Mouse (Mus musculus): ENCODE results near the gene Rasa2. TPM values are rescaled to one million over a fixed set of nuclear protein-coding genes. Genes with fewer than 3 reads are reported as not detected.
"Not testable (repeated sequence)": the region's sequence is repeated elsewhere in the genome, so short reads cannot be mapped to it uniquely, and the experiment has no call there.

The Rasa2 gene
- polyA plus RNA-seq, 1 experiment from 2014 or later = 19.8 TPM

- ATAC-seq (ENCODE audit: insufficient number of reproducible peaks, low FRiP score, low TSS enrichment, low read depth) = no peak
- Histone ChIP-seq H3K4me3 (no peak overlapping the region), H3K27me3 (no peaks in the 10 kb centered on the region), H3K4me1 (no peaks in the 10 kb centered on the region), H3K9me3 (no peaks in the 10 kb centered on the region), H3K27ac (no peak overlapping the region), H3K9ac (no peak overlapping the region), H3K36me3 (no peaks in the 10 kb centered on the region), H3K4me2 (no peak overlapping the region)
- 77% methylated on average over 10 of the region's 10 CpGs for WGBS
Measured at GRCm38 (mm10) chr9:96660510-96661244, 29.3 kb upstream of the Rasa2 start.

GRCm38 (mm10) chr9:96659801-96660200, 28.4 kb upstream of the Rasa2 start:
- Histone ChIP-seq H3K36me3 (no peaks in the 10 kb centered on the region), H3K27ac (no peak overlapping the region)

GRCm38 (mm10) chr9:96653538-96653937, 22.1 kb upstream of the Rasa2 start:
- Histone ChIP-seq H3K27me3 (no peaks in the 10 kb centered on the region), H3K4me1 (no peaks in the 10 kb centered on the region), H3K4me3 (no peak overlapping the region), H3K27ac (no peak overlapping the region), H3K9me3 (no peaks in the 10 kb centered on the region), H3K9ac (no peak overlapping the region), H3K36me3 (no peaks in the 10 kb centered on the region), H3K4me2 (no peak overlapping the region)
- ATAC-seq (ENCODE audit: insufficient number of reproducible peaks, low FRiP score, low TSS enrichment, low read depth) = no peak
- 71% methylated on average over 4 of the region's 4 CpGs for WGBS

More at GRCm38 (mm10) chr9:96659801-96660200, 28.4 kb upstream of the Rasa2 start:
- no peak for ATAC-seq (ENCODE audit: insufficient number of reproducible peaks, low FRiP score, low TSS enrichment, low read depth)
- Histone ChIP-seq H3K4me2 (no peak overlapping the region), H3K9ac (no peak overlapping the region), H3K27me3 (no peaks in the 10 kb centered on the region), H3K4me1 (no peaks in the 10 kb centered on the region), H3K9me3 (no peaks in the 10 kb centered on the region), H3K4me3 (no peak overlapping the region)
- 80% methylated on average over 2 of the region's 2 CpGs for WGBS

GRCm38 (mm10) chr9:96652763-96653162, 21.3 kb upstream of the Rasa2 start:
- H3K36me3 ChIP-seq = no peaks in the 10 kb centered on the region
- ATAC-seq (ENCODE audit: insufficient number of reproducible peaks, low FRiP score, low TSS enrichment, low read depth) = no peak

GRCm38 (mm10) chr9:96650807-96651206, 19.4 kb upstream of the Rasa2 start:
- Histone ChIP-seq H3K27ac (no peak overlapping the region), H3K4me3 (no peak overlapping the region), H3K9ac (no peak overlapping the region), H3K27me3 (no peaks in the 10 kb centered on the region), H3K9me3 (no peaks in the 10 kb centered on the region), H3K36me3 (no peaks in the 10 kb centered on the region), H3K4me2 (no peak overlapping the region), H3K4me1 (no peaks in the 10 kb centered on the region)
- ATAC-seq (ENCODE audit: insufficient number of reproducible peaks, low FRiP score, low TSS enrichment, low read depth) = no peak
- WGBS = 67% methylated on average over 7 of the region's 7 CpGs

More at GRCm38 (mm10) chr9:96652763-96653162, 21.3 kb upstream of the Rasa2 start:
- Histone ChIP-seq H3K27ac (no peak overlapping the region), H3K4me3 (no peak overlapping the region), H3K4me2 (no peak overlapping the region), H3K27me3 (no peaks in the 10 kb centered on the region), H3K9ac (no peak overlapping the region), H3K4me1 (no peaks in the 10 kb centered on the region), H3K9me3 (no peaks in the 10 kb centered on the region)
- 60% methylated on average over 6 of the region's 6 CpGs for WGBS

- H3K9me3 ChIP-seq = no peaks in the 10 kb centered on the region
- H3K4me2 ChIP-seq = no peak overlapping the region
- H3K36me3 ChIP-seq = no peaks in the 10 kb centered on the region
- ATAC-seq (ENCODE audit: insufficient number of reproducible peaks, low FRiP score, low TSS enrichment, low read depth) = no peak
- WGBS = 63% methylated on average over 9 of the region's 9 CpGs
- H3K4me3 ChIP-seq = no peak overlapping the region
- H3K27ac ChIP-seq = no peak overlapping the region
- H3K9ac ChIP-seq = no peak overlapping the region
- H3K27me3 ChIP-seq = no peaks in the 10 kb centered on the region
- no peaks in the 10 kb centered on the region for H3K4me1 ChIP-seq
Measured at GRCm38 (mm10) chr9:96649924-96650323, 18.5 kb upstream of the Rasa2 start.

GRCm38 (mm10) chr9:96649362-96649761, 17.9 kb upstream of the Rasa2 start:
- WGBS = 93% methylated on average over 4 of the region's 4 CpGs
- Histone ChIP-seq H3K9ac (no peak overlapping the region), H3K4me3 (no peak overlapping the region), H3K27me3 (no peaks in the 10 kb centered on the region), H3K9me3 (no peaks in the 10 kb centered on the region), H3K27ac (no peak overlapping the region), H3K4me1 (no peaks in the 10 kb centered on the region), H3K4me2 (no peak overlapping the region), H3K36me3 (no peaks in the 10 kb centered on the region)
- no peak for ATAC-seq (ENCODE audit: insufficient number of reproducible peaks, low FRiP score, low TSS enrichment, low read depth)

- Histone ChIP-seq H3K4me1 (no peaks in the 10 kb centered on the region), H3K27me3 (no peaks in the 10 kb centered on the region), H3K4me2 (no peak overlapping the region), H3K9ac (no peak overlapping the region), H3K9me3 (no peaks in the 10 kb centered on the region), H3K4me3 (no peak overlapping the region), H3K27ac (no peak overlapping the region), H3K36me3 (no peaks in the 10 kb centered on the region)
- ATAC-seq (ENCODE audit: insufficient number of reproducible peaks, low FRiP score, low TSS enrichment, low read depth) = no peak
- WGBS = 58% methylated on average over 2 of the region's 2 CpGs
Measured at GRCm38 (mm10) chr9:96646668-96647295, 15.4 kb upstream of the Rasa2 start.

- no peak for ATAC-seq (ENCODE audit: insufficient number of reproducible peaks, low FRiP score, low TSS enrichment, low read depth)
- H3K9ac ChIP-seq = no peak overlapping the region
- no peak overlapping the region for H3K4me2 ChIP-seq
- H3K27me3 ChIP-seq = no peaks in the 10 kb centered on the region
- H3K4me3 ChIP-seq = no peak overlapping the region
- H3K9me3 ChIP-seq = no peaks in the 10 kb centered on the region
- H3K4me1 ChIP-seq = no peaks in the 10 kb centered on the region
- no peak overlapping the region for H3K27ac ChIP-seq
- 73% methylated on average over 2 of the region's 2 CpGs for WGBS
- H3K36me3 ChIP-seq = no peaks in the 10 kb centered on the region
Measured at GRCm38 (mm10) chr9:96644840-96645239, 13.4 kb upstream of the Rasa2 start.

GRCm38 (mm10) chr9:96644002-96644401, 12.6 kb upstream of the Rasa2 start:
- WGBS = 85% methylated on average over 3 of the region's 3 CpGs
- H3K9ac ChIP-seq; H3K4me3 ChIP-seq; H3K36me3 ChIP-seq; H3K4me1 ChIP-seq; H3K4me2 ChIP-seq; H3K27me3 ChIP-seq; H3K9me3 ChIP-seq; ATAC-seq (ENCODE audit: insufficient number of reproducible peaks, low FRiP score, low TSS enrichment, low read depth); H3K27ac ChIP-seq: not testable (repeated sequence)

GRCm38 (mm10) chr9:96639451-96639850, 8.0 kb upstream of the Rasa2 start:
- no peaks in the 10 kb centered on the region for H3K27me3 ChIP-seq
- H3K4me3 ChIP-seq = no peak overlapping the region
- ATAC-seq (ENCODE audit: insufficient number of reproducible peaks, low FRiP score, low TSS enrichment, low read depth) = no peak
- no peak overlapping the region for H3K27ac ChIP-seq
- H3K4me1 ChIP-seq = no peaks in the 10 kb centered on the region
- no peak overlapping the region for H3K4me2 ChIP-seq
- H3K9me3 ChIP-seq = no peaks in the 10 kb centered on the region
- no peak overlapping the region for H3K9ac ChIP-seq
- 86% methylated on average over 7 of the region's 7 CpGs for WGBS
- H3K36me3 ChIP-seq = no peaks in the 10 kb centered on the region

- H3K4me3 ChIP-seq = no peak overlapping the region
- H3K4me2 ChIP-seq = no peak overlapping the region
- no peaks in the 10 kb centered on the region for H3K9me3 ChIP-seq
- H3K36me3 ChIP-seq = no peaks in the 10 kb centered on the region
- H3K27me3 ChIP-seq = no peaks in the 10 kb centered on the region
- H3K27ac ChIP-seq = no peak overlapping the region
- H3K4me1 ChIP-seq = no peaks in the 10 kb centered on the region
- no peak for ATAC-seq (ENCODE audit: insufficient number of reproducible peaks, low FRiP score, low TSS enrichment, low read depth)
- H3K9ac ChIP-seq = no peak overlapping the region
- WGBS = 63% methylated on average over 7 of the region's 7 CpGs
Measured at GRCm38 (mm10) chr9:96638508-96638907, 7.1 kb upstream of the Rasa2 start.
